Mouse (Mus musculus) liver, embryonic 12.5 days (tissue): Measurements from ENCODE around the gene Nos3. TPM values are rescaled to one million over a fixed set of nuclear protein-coding genes. Genes with fewer than 3 reads are reported as not detected.

Experiments used
- ATAC-seq: fragments of 200-750 bp; cut with Nextera tagmentation; 2 replicates; pipeline ENCODE4 v1.8.0; 2017; ENCODE audit warnings: moderate number of reproducible peaks, mild to moderate bottlenecking, moderate library complexity
- H3K27ac ChIP-seq: fragments of 300-500 bp; sonication (generic); 2 replicates; pipeline ENCODE4 v1.5.1; 2016; ENCODE audit warnings: mild to moderate bottlenecking
- H3K27me3 ChIP-seq: fragments of 300-500 bp; sonication (generic); replicated peaks from 2 replicates; pipeline ENCODE4 v1.6.1; 2016; ENCODE audit warnings: mild to moderate bottlenecking, moderate library complexity
- H3K36me3 ChIP-seq: fragments of 300-500 bp; sonication (generic); 2 replicates; pipeline ENCODE4 v1.6.1; 2016; ENCODE audit warnings: mild to moderate bottlenecking, moderate library complexity
- H3K4me1 ChIP-seq: fragments of 300-500 bp; sonication (generic); 2 replicates; pipeline ENCODE4 v1.6.1; 2016
- H3K4me2 ChIP-seq: fragments of 300-500 bp; sonication (generic); 2 replicates; pipeline ENCODE4 v1.6.1; 2016; ENCODE audit warnings: mild to moderate bottlenecking, moderate library complexity
- H3K4me3 ChIP-seq: fragments of 300-500 bp; sonication (generic); 2 replicates; pipeline ENCODE4 v1.5.1; 2016; ENCODE audit warnings: mild to moderate bottlenecking, moderate library complexity
- H3K9ac ChIP-seq: fragments of 300-500 bp; sonication (generic); 2 replicates; pipeline ENCODE4 v1.6.1; 2016; ENCODE audit warnings: mild to moderate bottlenecking, moderate library complexity
- H3K9me3 ChIP-seq: fragments of 300-500 bp; sonication (generic); replicated peaks from 2 replicates; pipeline ENCODE4 v1.6.1; 2016; ENCODE audit warnings: mild to moderate bottlenecking, moderate library complexity
- WGBS: fragments of 180-500 bp; shearing (Covaris S2); methylation state at CpG from one replicate; pipeline ENCODE4 v1.1.7; 2016; ENCODE audit not compliant: insufficient replicate concordance; 5-methylcytosine and 5-hydroxymethylcytosine counted together
- polyA plus RNA-seq: library from polyadenylated mRNA; unstranded; fragments of >200 nt; fragmentation: Nextera tagmentation; extraction: Ambion mirVana; gene quantifications from 2 replicates; pipeline ENCODE4 v1.2.1, GENCODE M21; 2016

Gene Nos3
- polyA plus RNA-seq, 1 experiment from 2014 or later: 4.9 TPM

DNA sequence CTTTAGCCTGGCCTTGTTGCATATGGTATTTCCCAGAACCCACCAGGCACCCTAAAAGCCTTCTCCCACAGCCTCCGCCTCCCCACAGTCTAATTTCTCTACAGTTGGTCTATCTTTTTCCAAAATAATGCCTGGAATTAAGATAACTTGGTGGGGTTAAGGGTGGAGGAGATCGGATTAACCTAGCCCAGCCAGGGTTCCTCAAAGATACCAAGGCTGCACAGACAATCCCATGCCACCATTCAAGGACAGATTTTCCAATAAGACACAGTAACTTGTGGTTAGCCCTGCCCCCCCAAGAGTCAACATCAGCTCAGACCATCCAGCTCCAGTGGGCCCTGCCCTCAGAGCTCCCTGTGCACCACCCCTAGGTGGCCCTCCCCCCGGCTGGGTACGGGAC is 15.9 kb downstream of the Nos3 start:
- 63% methylated on average over 4 of the region's 4 CpGs for WGBS
- H3K4me3 ChIP-seq: no peak overlapping the region
- no peaks in the 10 kb centered on the region for H3K36me3 ChIP-seq
- H3K9ac ChIP-seq: no peak overlapping the region
- no peak for ATAC-seq
- H3K4me2 ChIP-seq: no peak overlapping the region
- peaks cover 69% of the 10 kb centered on the region for H3K27me3 ChIP-seq
- H3K4me1 ChIP-seq: peaks cover 23% of the 10 kb centered on the region
- no peak overlapping the region for H3K27ac ChIP-seq
- no peaks in the 10 kb centered on the region for H3K9me3 ChIP-seq

DNA sequence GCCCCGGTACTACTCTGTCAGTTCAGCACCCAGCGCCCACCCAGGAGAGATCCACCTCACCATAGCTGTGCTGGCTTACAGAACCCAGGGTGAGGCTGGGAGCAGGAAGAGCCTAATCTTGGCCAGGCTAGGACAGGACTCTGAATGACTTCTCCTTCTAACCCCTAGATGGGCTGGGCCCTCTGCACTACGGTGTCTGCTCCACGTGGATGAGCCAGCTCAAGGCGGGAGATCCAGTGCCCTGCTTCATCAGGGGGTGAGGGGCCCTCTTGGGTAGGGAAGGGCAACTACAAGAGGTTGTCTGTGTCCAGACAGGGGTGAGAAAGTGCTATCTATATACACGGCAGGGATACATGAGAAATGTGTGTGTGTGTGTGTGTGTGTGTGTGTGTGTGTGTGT is 16.9 kb downstream of the Nos3 start:
- Histone ChIP-seq H3K27me3 (peaks cover 79% of the 10 kb centered on the region), H3K27ac (no peak overlapping the region), H3K4me3 (no peak overlapping the region), H3K9ac (no peak overlapping the region), H3K4me1 (peaks cover 23% of the 10 kb centered on the region), H3K36me3 (no peaks in the 10 kb centered on the region), H3K4me2 (no peak overlapping the region), H3K9me3 (no peaks in the 10 kb centered on the region)
- 61% methylated on average over 6 of the region's 6 CpGs for WGBS
- no peak for ATAC-seq

DNA sequence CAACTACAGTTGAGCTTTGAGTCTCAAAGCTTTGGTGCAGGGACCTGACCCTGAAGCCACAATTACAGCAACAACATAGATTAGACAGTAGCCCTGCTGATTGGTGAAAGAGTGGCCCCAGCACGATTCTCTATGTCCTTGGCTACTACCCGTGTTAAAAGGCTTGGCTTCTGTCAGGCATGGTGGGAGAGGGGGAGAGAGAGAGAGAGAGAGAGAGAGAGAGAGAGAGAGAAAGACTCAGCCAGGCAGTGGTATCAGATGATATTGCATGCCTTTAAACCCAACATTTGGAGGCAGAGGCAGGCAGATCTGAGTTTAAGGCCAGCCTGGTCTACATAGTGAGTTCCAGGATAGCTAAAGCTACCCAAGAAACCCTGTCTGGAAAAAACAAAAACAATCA is 17.4 kb downstream of the Nos3 start:
- Histone ChIP-seq H3K4me3 (no peak overlapping the region), H3K27me3 (peaks cover 80% of the 10 kb centered on the region), H3K4me1 (peaks cover 23% of the 10 kb centered on the region), H3K9me3 (no peaks in the 10 kb centered on the region), H3K4me2 (no peak overlapping the region), H3K27ac (no peak overlapping the region), H3K36me3 (no peaks in the 10 kb centered on the region), H3K9ac (no peak overlapping the region)
- 58% methylated on average over 2 of the region's 2 CpGs for WGBS
- ATAC-seq: no peak

- 2% methylated on average over 34 of the region's 34 CpGs for WGBS
- Histone ChIP-seq H3K4me3 (peak overlapping the region; percentile 63), H3K4me1 (peaks cover 34% of the 10 kb centered on the region), H3K36me3 (no peaks in the 10 kb centered on the region), H3K27me3 (peaks cover 81% of the 10 kb centered on the region), H3K9ac (peak overlapping the region; percentile 64), H3K9me3 (no peaks in the 10 kb centered on the region), H3K27ac (peak overlapping the region; percentile 28; the same call in 1 of the 2 replicates), H3K4me2 (peak overlapping the region; percentile 87)
- ATAC-seq: peak; percentile 94
These were observed 18.6 kb downstream of the Nos3 start for GRCm38 (mm10) chr5:24383026-24383859.

DNA sequence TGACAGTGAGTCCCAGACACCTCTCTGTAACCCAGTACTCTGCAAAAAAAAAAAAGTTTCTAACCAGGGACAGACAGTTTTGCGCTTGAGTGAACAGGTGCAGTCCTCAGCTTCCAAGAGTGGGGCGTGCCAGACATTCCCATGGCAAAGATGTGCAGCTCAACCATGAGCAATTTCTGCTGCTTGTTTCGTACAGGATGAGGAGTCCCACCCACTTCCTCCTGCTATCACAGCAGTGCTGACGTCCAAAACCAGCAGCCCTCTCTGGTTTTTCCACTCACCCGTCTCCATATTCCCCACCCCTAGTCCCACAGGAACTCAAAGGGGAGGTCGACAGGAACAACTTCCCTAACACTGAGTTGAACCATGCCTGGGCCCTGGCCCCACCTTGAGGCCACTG is 19.8 kb downstream of the Nos3 start:
- no peaks in the 10 kb centered on the region for H3K36me3 ChIP-seq
- H3K9ac ChIP-seq: no peak overlapping the region
- peaks cover 43% of the 10 kb centered on the region for H3K4me1 ChIP-seq
- H3K4me2 ChIP-seq: peak overlapping the region; percentile 87; the same call in 1 of the 2 replicates
- H3K4me3 ChIP-seq: no peak overlapping the region
- 27% methylated on average over 6 of the region's 6 CpGs for WGBS
- H3K27ac ChIP-seq: no peak overlapping the region
- ATAC-seq: no peak
- H3K9me3 ChIP-seq: no peaks in the 10 kb centered on the region
- peaks cover 81% of the 10 kb centered on the region for H3K27me3 ChIP-seq

DNA sequence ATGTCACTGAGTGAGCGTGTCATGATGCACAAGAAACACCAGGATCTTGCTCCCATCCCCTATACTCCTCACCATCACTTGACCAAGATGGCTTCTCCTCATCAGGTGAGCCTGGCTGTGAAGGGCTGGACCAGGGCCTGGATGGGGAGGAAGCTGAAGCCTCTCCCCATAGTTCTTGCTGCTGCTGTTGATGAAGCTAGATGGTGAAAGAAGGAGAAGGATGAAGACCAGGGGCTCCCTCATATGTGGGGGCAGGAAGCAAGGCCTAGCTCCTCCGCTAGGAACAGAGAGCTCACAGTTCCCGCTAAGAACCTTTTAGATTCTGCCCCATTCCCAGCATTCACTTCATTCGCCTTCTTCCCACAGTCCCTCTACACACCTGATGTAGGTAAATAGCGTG is 20.8 kb downstream of the Nos3 start:
- H3K4me1 ChIP-seq: peaks cover 47% of the 10 kb centered on the region
- 77% methylated on average over 5 of the region's 5 CpGs for WGBS
- no peaks in the 10 kb centered on the region for H3K36me3 ChIP-seq
- H3K9ac ChIP-seq: no peak overlapping the region
- ATAC-seq: no peak
- H3K27ac ChIP-seq: no peak overlapping the region
- no peak overlapping the region for H3K4me2 ChIP-seq
- no peaks in the 10 kb centered on the region for H3K9me3 ChIP-seq
- no peak overlapping the region for H3K4me3 ChIP-seq
- peaks cover 81% of the 10 kb centered on the region for H3K27me3 ChIP-seq

GRCm38 (mm10) chr5:24385887-24386550 is 21.4 kb downstream of the Nos3 start:
- 72% methylated on average over 10 of the region's 10 CpGs for WGBS
- Histone ChIP-seq H3K27me3 (peaks cover 78% of the 10 kb centered on the region), H3K4me1 (peaks cover 47% of the 10 kb centered on the region), H3K9me3 (no peaks in the 10 kb centered on the region), H3K4me3 (no peak overlapping the region), H3K36me3 (no peaks in the 10 kb centered on the region), H3K9ac (no peak overlapping the region), H3K27ac (no peak overlapping the region), H3K4me2 (no peak overlapping the region)
- ATAC-seq: no peak

GRCm38 (mm10) chr5:24387264-24388241 is 22.9 kb downstream of the Nos3 start:
- Histone ChIP-seq H3K27me3 (peaks cover 67% of the 10 kb centered on the region), H3K4me2 (peak overlapping the region; percentile 70), H3K27ac (no peak overlapping the region), H3K4me1 (peaks cover 47% of the 10 kb centered on the region), H3K36me3 (no peaks in the 10 kb centered on the region), H3K9me3 (no peaks in the 10 kb centered on the region), H3K9ac (peak overlapping the region; percentile 53), H3K4me3 (peak overlapping the region; percentile 40)
- WGBS: 3% methylated on average over 73 of the region's 73 CpGs
- ATAC-seq: no peak

DNA sequence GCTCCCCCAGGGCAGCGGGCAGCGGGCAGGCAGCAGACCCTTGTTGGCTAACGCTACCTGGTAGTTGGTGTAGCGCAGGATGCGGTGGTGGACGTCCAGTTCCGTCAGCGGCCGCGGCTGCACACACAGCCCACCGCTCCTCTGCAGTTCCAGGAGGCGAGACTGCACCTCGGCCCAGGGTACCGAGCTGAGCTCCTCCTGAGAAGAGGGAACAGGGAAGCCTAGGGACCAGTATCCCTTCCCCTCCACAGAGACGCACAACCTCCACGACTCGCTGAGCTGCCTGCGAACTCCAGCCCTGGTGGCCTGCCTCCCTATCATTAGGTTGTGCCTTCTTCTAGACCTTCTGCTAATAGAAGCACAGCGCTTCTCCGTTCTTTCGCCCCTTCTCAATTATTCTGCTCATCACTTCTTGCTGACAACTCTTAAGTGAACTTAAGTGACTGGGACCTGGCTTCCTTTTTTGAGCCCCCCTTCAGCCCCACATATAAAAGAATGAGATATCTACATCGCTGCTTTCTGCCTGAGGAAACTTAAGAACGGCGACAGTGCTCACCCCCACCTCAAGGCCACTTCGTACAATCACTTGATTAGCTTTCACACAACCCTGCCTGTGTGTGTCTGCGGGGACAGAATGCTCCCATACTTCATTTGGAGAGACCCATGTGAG is 23.8 kb downstream of the Nos3 start:
- peaks cover 46% of the 10 kb centered on the region for H3K4me1 ChIP-seq
- no peak overlapping the region for H3K27ac ChIP-seq
- H3K9me3 ChIP-seq: no peaks in the 10 kb centered on the region
- H3K36me3 ChIP-seq: no peaks in the 10 kb centered on the region
- H3K27me3 ChIP-seq: peaks cover 64% of the 10 kb centered on the region
- H3K4me3 ChIP-seq: peak overlapping the region; percentile 40
- peak overlapping the region; percentile 70 for H3K4me2 ChIP-seq
- H3K9ac ChIP-seq: peak overlapping the region; percentile 53
- no peak for ATAC-seq
- 25% methylated on average over 26 of the region's 26 CpGs for WGBS

DNA sequence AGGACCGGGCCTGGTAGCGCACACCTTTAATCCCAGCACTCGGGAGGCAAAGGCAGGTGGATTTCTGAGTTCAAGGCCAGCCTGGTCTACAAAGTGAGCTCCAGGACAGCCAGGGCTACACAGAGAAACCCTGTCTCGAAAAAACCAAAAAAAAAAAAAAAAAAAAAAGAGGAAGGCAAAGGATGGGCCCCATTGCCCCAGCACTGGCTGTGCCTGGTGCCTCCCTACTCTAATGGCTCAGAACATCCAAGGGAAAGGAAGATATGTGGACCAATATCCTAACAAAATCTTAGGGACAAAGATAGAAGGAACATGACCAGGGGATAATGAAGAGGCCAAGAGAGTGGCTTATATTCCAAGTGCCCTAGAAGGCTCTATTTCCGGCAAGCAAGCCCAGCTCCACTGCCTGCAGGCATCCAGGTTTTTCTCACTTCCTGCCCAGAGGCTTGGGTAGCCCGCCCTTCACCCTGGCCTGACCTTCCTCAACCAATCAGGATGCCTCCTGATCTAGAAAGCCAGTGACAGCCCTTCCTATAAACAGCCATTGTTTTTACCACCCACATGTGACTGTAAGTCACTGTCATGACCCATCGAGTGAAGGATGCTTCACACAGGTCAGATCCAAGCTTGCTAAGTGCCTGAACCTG is 24.5 kb downstream of the Nos3 start:
- Histone ChIP-seq H3K27me3 (peaks cover 64% of the 10 kb centered on the region), H3K4me1 (peaks cover 45% of the 10 kb centered on the region), H3K4me2 (no peak overlapping the region), H3K27ac (no peak overlapping the region), H3K36me3 (no peaks in the 10 kb centered on the region), H3K4me3 (no peak overlapping the region), H3K9me3 (no peaks in the 10 kb centered on the region), H3K9ac (no peak overlapping the region)
- 41% methylated on average over 7 of the region's 7 CpGs for WGBS
- no peak for ATAC-seq

GRCm38 (mm10) chr5:24389658-24390020 is 25.0 kb downstream of the Nos3 start:
- Histone ChIP-seq H3K27ac (no peak overlapping the region), H3K4me1 (peaks cover 40% of the 10 kb centered on the region), H3K36me3 (no peaks in the 10 kb centered on the region), H3K27me3 (peaks cover 61% of the 10 kb centered on the region), H3K4me2 (no peak overlapping the region), H3K9ac (no peak overlapping the region), H3K9me3 (no peaks in the 10 kb centered on the region), H3K4me3 (no peak overlapping the region)
- 67% methylated on average over 4 of the region's 4 CpGs for WGBS
- ATAC-seq: no peak
